Mouse (Mus musculus): ENCODE results near the gene 4931428F04Rik.

Gene 4931428F04Rik

GRCm38 (mm10) chr8:105285514-105285913, 4.2 kb downstream of the 4931428F04Rik start:
- peak in 1 of 2 experiments; percentile 47 for DNase-seq

GRCm38 (mm10) chr8:105283074-105283473, 6.6 kb downstream of the 4931428F04Rik start:
- DNase-seq, result peak; percentile 70 to 81

- no peak for DNase-seq
Measured at GRCm38 (mm10) chr8:105282239-105282638, 7.4 kb downstream of the 4931428F04Rik start.

- DNase-seq, result no peak
Measured at GRCm38 (mm10) chr8:105281821-105282220, 7.8 kb downstream of the 4931428F04Rik start.

DNA sequence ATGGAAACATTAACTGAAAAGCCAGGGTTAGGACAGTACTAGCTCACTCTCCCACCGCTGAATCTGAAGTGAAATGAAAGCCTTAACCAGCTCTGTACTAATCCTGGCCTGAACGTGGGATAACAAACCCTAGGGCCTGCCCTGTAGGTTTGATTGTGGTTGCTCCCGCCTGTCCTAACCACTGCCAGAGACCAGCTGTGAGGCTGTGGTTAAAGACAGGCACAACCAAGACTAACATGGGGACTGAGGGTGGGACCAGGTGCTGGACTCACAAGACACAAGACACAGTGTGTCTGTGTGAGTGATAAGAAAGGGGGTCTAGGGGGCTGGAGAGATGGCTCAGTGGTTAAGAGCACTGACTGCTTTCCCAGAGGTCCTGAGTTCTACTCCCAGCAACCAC, 9.1 kb downstream of the 4931428F04Rik start:
- no peak for DNase-seq

DNA sequence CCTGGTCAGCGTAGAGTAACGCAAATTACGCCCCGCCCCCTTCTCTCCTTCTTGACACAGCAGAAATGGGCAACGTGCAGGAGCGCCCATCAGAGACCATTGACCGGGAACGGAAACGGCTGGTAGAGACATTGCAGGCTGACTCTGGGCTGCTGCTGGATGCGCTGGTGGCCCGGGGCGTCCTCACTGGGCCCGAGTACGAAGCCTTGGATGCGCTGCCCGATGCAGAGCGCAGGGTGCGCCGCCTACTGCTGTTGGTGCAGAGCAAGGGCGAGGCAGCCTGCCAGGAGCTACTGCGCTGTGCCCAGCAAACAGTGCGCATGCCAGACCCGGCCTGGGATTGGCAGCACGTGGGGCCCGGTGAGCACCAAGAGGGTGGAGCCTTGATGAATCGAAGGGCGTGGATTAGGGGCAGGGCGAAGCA, 10.7 kb downstream of the 4931428F04Rik start:
- DNase-seq, result peak; percentile 92 to 95

- DNase-seq, result peak in 1 of 2 experiments; percentile 49
Measured at GRCm38 (mm10) chr8:105276292-105277120, 13.2 kb downstream of the 4931428F04Rik start.

GRCm38 (mm10) chr8:105275840-105276239, 13.8 kb downstream of the 4931428F04Rik start, which contains the start of gene Nol3:
Gene Nol3 (plus strand): TSS chr8:105276140.
- no peak for DNase-seq

- no peak for DNase-seq
Measured at GRCm38 (mm10) chr8:105275387-105275786, 14.3 kb downstream of the 4931428F04Rik start.

DNA sequence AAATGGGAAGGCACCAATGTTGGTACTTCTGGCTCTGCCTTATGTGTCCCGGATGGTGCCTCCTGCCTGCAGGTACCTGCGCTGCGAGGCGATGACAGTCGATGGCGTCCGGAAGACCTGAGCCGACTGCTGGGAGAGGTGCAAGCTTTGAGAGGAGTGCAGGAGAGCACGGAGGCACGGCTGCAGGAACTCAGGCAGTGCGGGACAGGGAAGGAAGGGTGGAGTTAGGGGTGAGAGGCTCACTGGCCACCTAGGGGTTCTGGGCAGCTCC, 18.8 kb downstream of the 4931428F04Rik start:
- DNase-seq, result no peak

GRCm38 (mm10) chr8:105270101-105270915, 19.4 kb downstream of the 4931428F04Rik start:
- DNase-seq, result no peak

DNA sequence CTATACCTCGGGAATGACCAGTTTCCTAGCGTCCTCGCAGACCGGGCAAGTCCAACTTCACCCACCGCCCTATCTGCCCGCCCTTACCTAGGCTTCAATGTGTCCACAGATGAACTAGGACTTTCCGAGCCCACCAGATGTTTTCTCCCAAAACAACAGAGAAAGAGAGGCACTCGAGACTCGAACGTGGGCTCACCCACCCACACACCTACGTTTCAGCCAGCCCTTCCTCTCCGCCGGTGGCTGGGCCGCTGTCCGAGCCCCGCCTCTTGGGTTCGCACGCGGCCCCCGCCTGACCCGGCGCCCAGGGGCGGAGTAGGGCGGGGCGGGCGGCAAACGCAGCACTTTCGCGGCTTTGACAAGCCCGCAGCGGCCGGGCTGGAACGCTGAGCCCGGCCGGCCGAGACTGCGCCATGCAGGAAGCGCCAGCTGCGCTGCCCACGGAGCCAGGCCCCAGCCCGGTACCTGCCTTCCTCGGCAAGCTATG, 20.2 kb downstream of the 4931428F04Rik start, which contains the start of gene Hsf4:
Hsf4 (plus strand) TSS at position 341 of the 487 bp plus-strand sequence.
- no peak for DNase-seq

- no peak for DNase-seq
Measured at GRCm38 (mm10) chr8:105269075-105269458, 20.6 kb downstream of the 4931428F04Rik start.

- peak; percentile 72 to 74 for DNase-seq
Measured at GRCm38 (mm10) chr8:105268342-105269074, 21.2 kb downstream of the 4931428F04Rik start.

DNA sequence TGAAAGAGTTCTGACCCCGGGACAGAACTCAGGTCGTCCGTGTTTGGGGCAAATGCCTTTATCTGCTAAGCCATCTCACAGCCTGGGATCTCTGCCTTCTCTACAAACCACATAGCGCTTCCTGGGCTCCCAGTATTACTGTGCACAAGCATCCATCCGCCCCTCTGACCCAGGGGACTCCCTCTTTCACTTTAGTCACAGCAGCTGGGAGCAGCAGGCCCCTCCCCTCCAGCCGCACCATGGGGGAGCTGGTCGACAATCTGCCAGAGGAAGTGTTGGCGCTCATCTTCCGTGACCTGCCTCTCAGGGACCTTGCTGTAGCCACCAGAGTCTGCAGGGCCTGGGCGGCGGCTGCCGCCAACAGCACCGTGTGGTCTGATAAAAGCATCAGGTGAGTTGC, 22.9 kb downstream of the 4931428F04Rik start:
- no peak for DNase-seq

GRCm38 (mm10) chr8:105265128-105265527, 24.5 kb downstream of the 4931428F04Rik start:
- no peak for DNase-seq

GRCm38 (mm10) chr8:105264024-105264982, 25.4 kb downstream of the 4931428F04Rik start, which contains the start of the genes Tradd and Fbxl8:
Gene Tradd (minus strand): TSS chr8:105264609.
Gene Fbxl8 (plus strand): TSS chr8:105264648.
- DNase-seq, result peak in 1 of 2 experiments; percentile 69

DNA sequence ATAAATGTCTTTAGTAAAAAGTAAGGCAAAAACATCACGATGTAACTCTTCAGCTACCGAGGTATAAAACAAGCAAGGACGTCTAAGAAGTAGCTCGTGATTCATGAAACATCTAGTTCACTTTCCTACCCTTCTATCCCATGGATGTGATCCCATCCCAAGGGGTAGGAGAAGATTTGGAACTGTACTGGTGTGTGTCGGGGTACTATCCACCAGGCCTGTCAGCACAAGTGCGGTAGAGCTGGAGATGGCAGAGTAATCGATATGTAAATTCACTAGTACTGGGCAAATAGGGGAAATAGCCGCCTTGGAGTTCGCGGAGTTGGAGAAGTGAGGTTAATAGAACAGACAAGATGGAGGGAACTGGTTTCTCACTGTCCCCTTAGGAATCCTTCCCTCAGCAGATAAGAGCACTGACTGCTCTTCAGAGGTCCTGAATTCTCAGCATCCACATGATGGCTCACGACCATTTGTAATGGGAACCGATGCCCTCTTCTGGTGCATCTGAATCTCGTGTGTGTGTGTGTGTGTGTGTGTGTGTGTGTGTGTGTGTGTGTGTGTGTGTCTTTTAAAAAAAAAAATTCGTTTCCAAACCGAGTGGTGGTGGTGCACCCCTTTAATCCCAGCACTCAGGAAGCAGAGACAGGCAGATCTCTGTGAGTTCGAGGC, 26.3 kb downstream of the 4931428F04Rik start:
- no peak for DNase-seq

DNA sequence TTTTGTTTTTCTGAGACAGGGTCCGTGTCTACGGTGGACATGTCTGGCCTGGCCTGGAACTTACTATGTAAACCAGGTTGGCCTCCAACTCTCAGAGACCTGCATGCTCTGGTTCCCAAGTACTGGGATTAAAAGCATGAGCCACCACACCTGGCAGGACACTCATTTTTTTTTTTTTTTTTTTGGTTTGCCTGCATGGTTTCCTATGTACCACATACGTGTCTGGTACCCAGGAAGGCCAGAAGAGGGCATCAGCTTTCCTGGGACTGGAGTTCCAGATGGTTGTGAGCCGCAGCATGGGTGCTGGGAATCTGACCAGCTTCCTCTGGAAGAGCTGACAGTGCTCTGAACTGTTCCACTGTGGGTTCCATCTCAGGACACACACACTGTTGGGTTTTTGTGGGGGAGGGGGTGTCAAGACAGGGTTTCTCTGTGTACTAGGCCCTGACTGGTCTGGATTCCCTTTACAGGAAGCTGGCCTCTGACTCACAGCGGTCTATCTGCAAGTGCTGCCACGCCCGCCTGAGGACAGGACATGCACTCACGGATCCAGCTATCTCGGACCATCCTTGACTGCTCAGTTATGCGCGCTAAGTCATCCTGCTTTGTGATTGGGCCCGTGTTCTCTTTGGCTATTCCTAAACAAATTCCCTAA, 28.2 kb downstream of the 4931428F04Rik start:
- no peak for DNase-seq

GRCm38 (mm10) chr8:105260371-105261099, 29.1 kb downstream of the 4931428F04Rik start:
- no peak for DNase-seq

Data from cerebellum, postnatal 14 days (tissue).